Mouse (Mus musculus) neural tube, embryonic 13.5 days (tissue): ENCODE measurements at regions not wholly inside any gene's neighbourhood (a gene's known extent, or its start where the extent isn't known, plus 50 kb on each side); places are given as distances from the start of the nearest gene placed in this dataset.

Experiments used
- ATAC-seq: fragments of 200-750 bp; cut with Nextera tagmentation; 2 replicates; pipeline ENCODE4 v1.8.0; 2017; ENCODE audit warnings: low read depth, mild to moderate bottlenecking, moderate TSS enrichment, moderate library complexity
- H3K27ac ChIP-seq: fragments of 300-500 bp; sonication (generic); replicated peaks from 2 replicates; pipeline ENCODE4 v1.5.1; 2015; ENCODE audit warnings: moderate library complexity, mild to moderate bottlenecking, inconsistent platforms
- H3K27me3 ChIP-seq: fragments of 300-500 bp; sonication (generic); 2 replicates; pipeline ENCODE4 v1.6.1; 2015; ENCODE audit warnings: mild to moderate bottlenecking, inconsistent platforms
- H3K36me3 ChIP-seq: fragments of 300-500 bp; sonication (generic); 2 replicates; pipeline ENCODE4 v1.6.1; 2015; ENCODE audit warnings: mild to moderate bottlenecking, inconsistent platforms
- H3K4me1 ChIP-seq: fragments of 300-500 bp; sonication (generic); replicated peaks from 2 replicates; pipeline ENCODE4 v1.6.1; 2015; ENCODE audit warnings: inconsistent platforms
- H3K4me2 ChIP-seq: fragments of 300-500 bp; sonication (generic); 2 replicates; pipeline ENCODE4 v1.6.1; 2015; ENCODE audit warnings: inconsistent platforms, mild to moderate bottlenecking, moderate library complexity
- H3K4me3 ChIP-seq: fragments of 300-500 bp; sonication (generic); 2 replicates; pipeline ENCODE4 v1.5.1; 2015; ENCODE audit warnings: mild to moderate bottlenecking, inconsistent platforms
- H3K9ac ChIP-seq: fragments of 300-500 bp; sonication (generic); 2 replicates; pipeline ENCODE4 v1.6.1; 2015; ENCODE audit warnings: moderate library complexity, mild to moderate bottlenecking, inconsistent platforms
- H3K9me3 ChIP-seq: fragments of 300-500 bp; sonication (generic); 2 replicates; pipeline ENCODE4 v1.6.1; 2016; ENCODE audit warnings: inconsistent platforms
- WGBS: fragments of 180-500 bp; shearing (Covaris S2); methylation state at CpG from one replicate; pipeline ENCODE4 v1.1.7; 2015; 5-methylcytosine and 5-hydroxymethylcytosine counted together

GRCm38 (mm10) chr7:70300516-70300915, 66.0 kb downstream of the Nr2f2 start:
- Histone ChIP-seq H3K27ac (no peak overlapping the region), H3K4me1 (no peaks in the 10 kb centered on the region), H3K4me3 (no peak overlapping the region), H3K9me3 (no peaks in the 10 kb centered on the region), H3K27me3 (peaks cover 6% of the 10 kb centered on the region; the same call in 1 of the 2 replicates), H3K4me2 (no peak overlapping the region), H3K36me3 (no peaks in the 10 kb centered on the region), H3K9ac (no peak overlapping the region)
- 80% methylated on average over 5 of the region's 5 CpGs for WGBS
- no peak for ATAC-seq

DNA sequence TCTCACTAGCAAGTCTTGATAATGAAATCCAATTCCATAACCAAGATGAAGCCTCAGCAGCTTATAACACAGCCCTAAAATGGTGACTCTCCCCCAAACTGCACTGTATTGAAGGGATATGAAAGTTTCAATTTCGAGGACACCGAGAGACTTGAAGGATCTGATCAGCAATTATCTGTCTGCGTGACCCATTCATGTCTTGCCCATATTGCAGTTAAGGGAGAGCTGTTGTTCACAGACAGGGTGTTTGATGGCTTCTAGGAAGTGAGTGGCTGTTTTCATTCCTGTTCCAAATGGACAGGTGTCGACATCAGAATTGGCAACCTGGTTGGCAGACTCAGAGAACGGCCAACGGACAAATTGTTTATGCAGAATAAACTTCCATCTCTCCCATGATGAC, 75.1 kb downstream of the Nr2f2 start:
- Histone ChIP-seq H3K36me3 (no peaks in the 10 kb centered on the region), H3K27ac (no peak overlapping the region), H3K27me3 (peaks cover 56% of the 10 kb centered on the region), H3K4me2 (no peak overlapping the region), H3K4me1 (peaks cover 9% of the 10 kb centered on the region; the same call in 1 of the 2 replicates), H3K9me3 (no peaks in the 10 kb centered on the region), H3K9ac (no peak overlapping the region), H3K4me3 (no peak overlapping the region)
- ATAC-seq: no peak
- WGBS: 91% methylated on average over 6 of the region's 6 CpGs

- Histone ChIP-seq H3K4me1 (peaks cover 9% of the 10 kb centered on the region; the same call in 1 of the 2 replicates), H3K36me3 (no peaks in the 10 kb centered on the region), H3K4me3 (no peak overlapping the region), H3K27ac (no peak overlapping the region), H3K9ac (no peak overlapping the region), H3K4me2 (no peak overlapping the region), H3K27me3 (peaks cover 63% of the 10 kb centered on the region), H3K9me3 (no peaks in the 10 kb centered on the region)
- no peak for ATAC-seq
- whole genome bisulfite sequencing: 78% methylated on average over 8 of the region's 8 CpGs
Measured at GRCm38 (mm10) chr7:70290733-70291320, 75.7 kb downstream of the Nr2f2 start.

DNA sequence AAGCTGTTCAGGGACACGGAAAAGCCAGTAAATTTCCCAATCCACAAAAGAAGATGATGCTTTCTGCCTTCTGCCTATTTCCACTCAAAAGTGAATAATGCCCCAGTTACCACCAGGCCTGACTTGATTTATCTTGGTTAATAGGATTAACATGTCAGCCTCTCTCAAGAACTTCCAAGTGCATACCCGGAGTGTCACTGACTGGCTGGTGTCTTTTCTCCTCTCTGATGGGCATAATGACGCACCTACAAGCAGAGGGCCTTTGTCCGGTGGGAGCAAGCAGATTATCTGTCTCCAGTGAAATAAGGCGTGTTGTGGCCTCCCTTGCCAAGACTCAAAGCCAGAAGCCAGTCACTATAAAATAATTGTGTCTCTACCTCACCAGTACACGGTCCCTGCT, 76.3 kb downstream of the Nr2f2 start:
- no peaks in the 10 kb centered on the region for H3K36me3 ChIP-seq
- no peaks in the 10 kb centered on the region for H3K9me3 ChIP-seq
- no peak overlapping the region for H3K27ac ChIP-seq
- no peak overlapping the region for H3K9ac ChIP-seq
- peaks cover 68% of the 10 kb centered on the region for H3K27me3 ChIP-seq
- H3K4me3 ChIP-seq: no peak overlapping the region
- H3K4me1 ChIP-seq: peaks cover 9% of the 10 kb centered on the region; the same call in 1 of the 2 replicates
- no peak overlapping the region for H3K4me2 ChIP-seq
- ATAC-seq: no peak
- WGBS: 55% methylated on average over 6 of the region's 6 CpGs

GRCm38 (mm10) chr7:70288621-70289020, 77.9 kb downstream of the Nr2f2 start:
- Histone ChIP-seq H3K4me3 (no peak overlapping the region), H3K4me2 (no peak overlapping the region), H3K27me3 (peaks cover 85% of the 10 kb centered on the region), H3K9ac (no peak overlapping the region), H3K4me1 (peaks cover 9% of the 10 kb centered on the region; the same call in 1 of the 2 replicates), H3K27ac (no peak overlapping the region), H3K9me3 (no peaks in the 10 kb centered on the region), H3K36me3 (no peaks in the 10 kb centered on the region)
- WGBS: 18% methylated on average over 5 of the region's 5 CpGs
- ATAC-seq: no peak

DNA sequence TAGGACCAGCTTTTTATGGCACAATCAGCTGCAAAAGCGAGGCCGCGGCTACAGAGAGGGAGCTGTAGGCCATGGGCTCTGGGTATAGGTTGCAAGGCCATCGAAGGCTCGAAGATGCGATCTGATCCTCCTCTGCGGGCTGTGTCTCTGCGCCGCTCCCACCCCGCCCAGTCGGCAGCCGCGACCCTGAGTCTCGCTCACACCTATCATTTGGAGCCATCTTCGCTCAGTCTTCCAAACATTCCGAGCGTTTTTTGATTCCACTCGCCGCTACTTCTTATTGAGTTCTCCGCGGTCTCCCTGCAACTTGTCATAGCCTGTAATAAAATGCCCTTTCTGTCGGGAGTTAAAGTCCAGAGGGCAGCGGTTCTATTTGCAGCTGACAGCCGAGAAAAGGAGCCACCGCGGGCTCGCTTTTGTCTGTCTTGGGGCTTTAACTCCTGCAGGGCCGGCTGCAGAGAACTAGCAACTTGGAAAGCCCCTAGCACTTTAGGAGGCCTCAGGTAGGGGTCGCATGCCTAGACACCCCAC, 78.6 kb downstream of the Nr2f2 start:
- ATAC-seq: no peak
- Histone ChIP-seq H3K27ac (no peak overlapping the region), H3K4me2 (peak overlapping the region; percentile 47), H3K9ac (0 out of 2 replicates have a peak overlapping the region, but pooled peaks have one; percentile 14), H3K9me3 (no peaks in the 10 kb centered on the region), H3K4me1 (peaks cover 9% of the 10 kb centered on the region; the same call in 1 of the 2 replicates), H3K4me3 (peak overlapping the region; percentile 24), H3K36me3 (no peaks in the 10 kb centered on the region), H3K27me3 (peaks cover 91% of the 10 kb centered on the region)
- under 1% methylated on average over 29 of the region's 29 CpGs for WGBS

GRCm38 (mm10) chr7:70286836-70287355, 79.6 kb downstream of the Nr2f2 start:
- H3K9me3 ChIP-seq: no peaks in the 10 kb centered on the region
- no peaks in the 10 kb centered on the region for H3K36me3 ChIP-seq
- ATAC-seq: no peak
- WGBS: 2% methylated on average over 14 of the region's 14 CpGs
- no peak overlapping the region for H3K4me3 ChIP-seq
- peaks cover 99% of the 10 kb centered on the region for H3K27me3 ChIP-seq
- H3K27ac ChIP-seq: no peak overlapping the region
- peaks cover 9% of the 10 kb centered on the region; the same call in 1 of the 2 replicates for H3K4me1 ChIP-seq
- H3K4me2 ChIP-seq: no peak overlapping the region
- no peak overlapping the region for H3K9ac ChIP-seq

- Histone ChIP-seq H3K9ac (no peak overlapping the region), H3K27ac (no peak overlapping the region), H3K4me3 (no peak overlapping the region), H3K36me3 (no peaks in the 10 kb centered on the region), H3K4me1 (peaks cover 24% of the 10 kb centered on the region), H3K4me2 (no peak overlapping the region), H3K9me3 (no peaks in the 10 kb centered on the region), H3K27me3 (peaks cover 99% of the 10 kb centered on the region)
- 9% methylated on average over 3 of the region's 3 CpGs for whole genome bisulfite sequencing
- ATAC-seq: no peak
Measured at GRCm38 (mm10) chr7:70285344-70285743, 81.2 kb downstream of the Nr2f2 start.

- H3K9me3 ChIP-seq: no peaks in the 10 kb centered on the region
- no peak overlapping the region for H3K27ac ChIP-seq
- H3K4me1 ChIP-seq: peaks cover 29% of the 10 kb centered on the region
- WGBS: 0% methylated on average over 1 of the region's 1 CpGs
- no peak overlapping the region for H3K9ac ChIP-seq
- H3K27me3 ChIP-seq: peaks cover 99% of the 10 kb centered on the region
- H3K4me2 ChIP-seq: no peak overlapping the region
- no peak for ATAC-seq
- H3K4me3 ChIP-seq: no peak overlapping the region
- no peaks in the 10 kb centered on the region for H3K36me3 ChIP-seq
Measured at GRCm38 (mm10) chr7:70283836-70284235, 82.7 kb downstream of the Nr2f2 start.

GRCm38 (mm10) chr7:70283166-70283565, 83.4 kb downstream of the Nr2f2 start:
- 5% methylated on average over 4 of the region's 4 CpGs for WGBS
- Histone ChIP-seq H3K27me3 (peaks cover 98% of the 10 kb centered on the region), H3K9me3 (no peaks in the 10 kb centered on the region), H3K4me1 (peaks cover 27% of the 10 kb centered on the region), H3K27ac (no peak overlapping the region), H3K4me3 (no peak overlapping the region), H3K9ac (no peak overlapping the region), H3K36me3 (no peaks in the 10 kb centered on the region), H3K4me2 (no peak overlapping the region)
- ATAC-seq: no peak

- H3K27me3 ChIP-seq: peaks cover 99% of the 10 kb centered on the region
- no peak overlapping the region for H3K27ac ChIP-seq
- no peak for ATAC-seq
Measured at GRCm38 (mm10) chr7:70281891-70282515, 84.5 kb downstream of the Nr2f2 start.

DNA sequence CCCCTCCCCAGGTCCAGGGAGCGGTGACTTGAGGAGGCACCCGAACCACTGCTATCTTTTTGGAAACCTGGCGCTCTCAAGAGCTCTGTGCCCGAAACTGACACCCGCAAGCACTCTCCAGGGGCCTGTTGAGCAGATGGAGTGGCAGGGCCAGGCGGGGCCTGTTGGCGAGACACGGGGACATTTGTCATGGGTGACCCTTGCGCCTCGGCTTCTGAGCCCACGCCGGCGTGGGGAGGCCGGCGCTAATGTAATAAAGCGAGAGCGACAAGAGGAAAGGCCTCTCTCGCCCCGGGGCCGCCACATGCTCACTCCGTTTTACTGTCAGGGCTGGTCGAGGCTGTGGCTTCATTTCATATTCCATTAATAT, 85.2 kb downstream of the Nr2f2 start:
- H3K36me3 ChIP-seq: no peaks in the 10 kb centered on the region
- H3K4me2 ChIP-seq: peak overlapping the region; percentile 49
- ATAC-seq: peak; percentile 84
- no peak overlapping the region for H3K27ac ChIP-seq
- H3K4me3 ChIP-seq: peak overlapping the region; percentile 16
- H3K9me3 ChIP-seq: no peaks in the 10 kb centered on the region
- peaks cover 20% of the 10 kb centered on the region for H3K4me1 ChIP-seq
- no peak overlapping the region for H3K9ac ChIP-seq
- whole genome bisulfite sequencing: under 1% methylated on average over 22 of the region's 22 CpGs
- peaks cover 99% of the 10 kb centered on the region for H3K27me3 ChIP-seq

More at GRCm38 (mm10) chr7:70281891-70282515, 84.5 kb downstream of the Nr2f2 start:
- Histone ChIP-seq H3K4me3 (no peak overlapping the region), H3K9ac (no peak overlapping the region), H3K36me3 (no peaks in the 10 kb centered on the region), H3K9me3 (no peaks in the 10 kb centered on the region), H3K4me2 (no peak overlapping the region), H3K4me1 (peaks cover 20% of the 10 kb centered on the region)
- WGBS: 2% methylated on average over 11 of the region's 11 CpGs
